Mouse (Mus musculus) CH12F3 (cell line): ENCODE measurements around the gene Atp8a1.

Source experiments
- in situ Hi-C: fragments of 300-500 bp; cut with MboI; formaldehyde crosslinking; loops from 2 replicates; pipeline ENCODE4 v1.14.3; 2020; ENCODE audit warnings: low sequenced_read_pairs

Gene Atp8a1

GRCm38 (mm10) chr5:67688001-67688400, 159.2 kb downstream of the Atp8a1 start:
- in situ Hi-C loops: no loop called here

- in situ Hi-C loops: no loop called here
Observed at GRCm38 (mm10) chr5:67685906-67686305, 161.3 kb downstream of the Atp8a1 start.

GRCm38 (mm10) chr5:67685461-67685860, 161.8 kb downstream of the Atp8a1 start:
- in situ Hi-C loops: no loop called here

- in situ Hi-C loops: no loop called here
Observed at GRCm38 (mm10) chr5:67678819-67679218, 168.4 kb downstream of the Atp8a1 start.

GRCm38 (mm10) chr5:67673008-67673407, 174.2 kb downstream of the Atp8a1 start:
- in situ Hi-C loops: no loop called here

GRCm38 (mm10) chr5:67670158-67670557, 177.1 kb downstream of the Atp8a1 start:
- in situ Hi-C loops: no loop called here

GRCm38 (mm10) chr5:67669436-67669896, 177.8 kb downstream of the Atp8a1 start:
- in situ Hi-C loops: no loop called here

- in situ Hi-C loops: no loop called here
Observed at GRCm38 (mm10) chr5:67662715-67663114, 184.5 kb downstream of the Atp8a1 start.

- in situ Hi-C loops: no loop called here
Observed at GRCm38 (mm10) chr5:67659864-67660263, 187.4 kb downstream of the Atp8a1 start.

GRCm38 (mm10) chr5:67656821-67657259, 190.4 kb downstream of the Atp8a1 start:
- in situ Hi-C loops: no loop called here

GRCm38 (mm10) chr5:67655696-67656519, 191.3 kb downstream of the Atp8a1 start:
- in situ Hi-C loops: no loop called here

- in situ Hi-C loops: no loop called here
Observed at GRCm38 (mm10) chr5:67654572-67654971, 192.7 kb downstream of the Atp8a1 start.

- in situ Hi-C loops: no loop called here
Observed at GRCm38 (mm10) chr5:67653543-67653942, 193.7 kb downstream of the Atp8a1 start.

- in situ Hi-C loops: no loop called here
Observed at GRCm38 (mm10) chr5:67652468-67652867, 194.8 kb downstream of the Atp8a1 start.

GRCm38 (mm10) chr5:67650021-67650420, 197.2 kb downstream of the Atp8a1 start:
- in situ Hi-C loops: no loop called here

- in situ Hi-C loops: no loop called here
Observed at GRCm38 (mm10) chr5:67649156-67649555, 198.1 kb downstream of the Atp8a1 start.

- in situ Hi-C loops: no loop called here
Observed at GRCm38 (mm10) chr5:67647568-67647967, 199.7 kb downstream of the Atp8a1 start.

GRCm38 (mm10) chr5:67646756-67647529, 200.3 kb downstream of the Atp8a1 start:
- in situ Hi-C loops: no loop called here

- in situ Hi-C loops: no loop called here
Observed at GRCm38 (mm10) chr5:67643537-67644255, 203.5 kb downstream of the Atp8a1 start.

GRCm38 (mm10) chr5:67641406-67642120, 205.7 kb downstream of the Atp8a1 start:
- in situ Hi-C loops: no loop called here
